Mouse (Mus musculus) adrenal gland, postnatal 25 days (tissue): ENCODE data around the gene Ttc41. TPM values are rescaled to one million over a fixed set of nuclear protein-coding genes. Genes with fewer than 3 reads are reported as not detected.
A peak's percentile ranks its signal among the peaks of the same experiment; 100 is the strongest.
"Not testable (repeated sequence)": the region's sequence is repeated elsewhere in the genome, so short reads cannot be mapped to it uniquely, and the experiment has no call there.

Source experiments
- DNase-seq: peaks from one replicate; pipeline ENCODE4 v3.0.0; 2021; ENCODE audit warnings: mixed read lengths
- long read RNA-seq: library from polyadenylated mRNA; stranded (forward); transcript quantifications from one replicate; pipeline ENCODE4 v2.0.0, GENCODE M21; 2021
- total RNA-seq: library from RNA; stranded (reverse); gene quantifications from 2 replicates; pipeline ENCODE4 v1.2.3, GENCODE M21; 2021

Gene Ttc41
- 3.3 and 3.5 TPM in 2 replicates for total RNA-seq
- long read RNA-seq, full-length matches to known transcripts = 1 of 2 reads
- long read RNA-seq, partial matches to known transcripts = 1 of 2 reads
- long read RNA-seq, other reads (novel, unspliced or antisense) = 0 of 2 reads

- peak; percentile 99 for DNase-seq
Measured at GRCm38 (mm10) chr10:86705318-86705921, at the start of gene Ttc41, which contains the start of gene Hsp90b1. Gene Ttc41 (plus strand): TSS chr10:86705811. Gene Hsp90b1 (minus strand): TSS chr10:86705509.

GRCm38 (mm10) chr10:86670550-86670949 is 35.1 kb upstream of the Ttc41 start:
- DNase-seq = not testable (repeated sequence)

GRCm38 (mm10) chr10:86684797-86685178 is 20.8 kb upstream of the Ttc41 start:
- not testable (repeated sequence) for DNase-seq

- peak; percentile 75 for DNase-seq
Measured at GRCm38 (mm10) chr10:86685179-86686016, 20.2 kb upstream of the Ttc41 start.

GRCm38 (mm10) chr10:86686017-86686360 is 19.6 kb upstream of the Ttc41 start:
- not testable (repeated sequence) for DNase-seq

DNA sequence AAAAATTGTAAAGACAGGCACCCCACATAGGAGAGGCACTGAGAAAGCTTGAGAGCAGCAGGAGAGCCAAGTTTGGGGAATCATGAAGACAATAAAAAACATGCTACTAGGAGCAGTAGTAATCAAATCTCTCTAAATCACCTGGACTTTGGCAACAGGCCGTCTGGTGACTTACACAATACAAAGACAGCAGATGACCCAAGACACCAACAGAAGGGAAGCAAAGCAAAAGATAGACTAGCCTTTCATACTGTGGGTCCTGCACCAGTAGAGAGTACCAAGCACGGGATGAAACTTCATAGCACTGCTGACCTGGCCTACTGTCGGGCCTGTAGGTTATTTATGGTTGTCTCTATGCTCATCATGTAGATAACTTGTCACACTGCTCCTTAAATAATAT is 5.4 kb upstream of the Ttc41 start:
- no peak for DNase-seq

DNA sequence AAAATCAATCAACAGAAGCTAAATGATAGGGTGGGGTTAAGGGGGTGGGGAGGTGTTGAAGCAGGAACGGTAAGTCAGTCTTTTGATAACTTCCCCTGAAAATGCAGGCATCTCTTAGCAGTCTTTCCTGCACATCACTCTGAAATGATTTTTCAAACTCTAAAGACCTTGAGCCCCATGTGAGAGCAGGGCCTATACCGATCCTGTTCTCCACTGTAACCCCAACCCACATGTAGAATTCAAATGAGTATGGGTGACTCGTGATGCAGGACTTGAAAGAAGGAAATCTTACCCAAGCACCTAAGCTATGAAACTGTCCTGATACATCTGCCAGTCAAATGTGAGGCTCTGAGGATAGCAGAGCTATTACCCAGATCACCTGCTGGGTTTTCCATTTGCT is 4.6 kb upstream of the Ttc41 start:
- no peak for DNase-seq

DNA sequence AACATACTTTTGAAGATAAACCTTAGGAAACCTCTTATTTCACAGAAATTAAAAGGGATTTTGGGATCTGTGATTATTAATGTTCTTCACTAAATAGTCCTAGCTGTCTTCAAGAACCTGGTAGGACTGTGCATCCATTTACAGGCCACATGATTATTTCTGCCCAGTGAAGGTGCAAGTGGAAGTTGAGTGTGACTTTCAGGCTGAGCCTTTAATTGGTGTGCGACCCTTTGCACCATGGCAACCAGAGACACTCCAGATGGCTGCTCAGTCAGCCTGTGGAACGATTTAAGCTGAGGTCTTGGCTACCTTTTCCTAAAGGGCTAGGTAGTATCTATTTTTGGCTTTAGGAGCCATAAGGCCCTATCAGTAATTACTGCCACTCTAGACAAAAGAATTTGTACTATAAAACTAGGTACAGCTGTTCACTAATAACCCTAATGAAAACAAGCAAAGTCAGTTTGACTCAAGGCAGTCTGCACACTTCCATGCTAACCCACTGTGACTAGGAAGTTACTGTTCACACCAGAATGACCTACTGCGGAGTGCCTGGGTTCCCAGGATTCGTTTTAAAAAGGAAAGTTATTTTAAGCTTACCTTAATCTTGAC is 3.2 kb upstream of the Ttc41 start:
- no peak for DNase-seq

GRCm38 (mm10) chr10:86703375-86703774 is 2.2 kb upstream of the Ttc41 start:
- DNase-seq = no peak

DNA sequence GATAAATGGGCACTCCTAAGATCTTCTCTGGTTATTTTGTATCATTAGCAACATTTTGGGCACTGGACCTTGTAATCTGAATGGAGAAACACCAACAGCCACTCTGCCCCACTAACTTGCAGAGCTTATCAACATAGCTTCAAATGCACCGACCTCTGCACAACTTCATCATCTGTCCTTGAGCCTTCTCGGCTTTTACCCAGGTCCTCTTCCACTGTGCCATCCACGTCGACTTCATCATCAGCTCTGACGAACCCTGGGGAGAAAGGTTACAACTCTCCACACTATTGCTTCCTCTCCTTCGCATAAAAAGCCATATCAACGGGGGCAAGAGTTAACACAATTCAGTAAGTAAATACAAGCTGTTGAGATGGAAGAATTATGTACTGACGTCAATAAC is 1.5 kb upstream of the Ttc41 start:
- peak; percentile 21 for DNase-seq

- DNase-seq = peak; percentile 25
Measured at GRCm38 (mm10) chr10:86704589-86705191, 921 bp upstream of the Ttc41 start.

- DNase-seq = peak; percentile 66
Measured at GRCm38 (mm10) chr10:86705922-86706752, 526 bp downstream of the Ttc41 start.

DNA sequence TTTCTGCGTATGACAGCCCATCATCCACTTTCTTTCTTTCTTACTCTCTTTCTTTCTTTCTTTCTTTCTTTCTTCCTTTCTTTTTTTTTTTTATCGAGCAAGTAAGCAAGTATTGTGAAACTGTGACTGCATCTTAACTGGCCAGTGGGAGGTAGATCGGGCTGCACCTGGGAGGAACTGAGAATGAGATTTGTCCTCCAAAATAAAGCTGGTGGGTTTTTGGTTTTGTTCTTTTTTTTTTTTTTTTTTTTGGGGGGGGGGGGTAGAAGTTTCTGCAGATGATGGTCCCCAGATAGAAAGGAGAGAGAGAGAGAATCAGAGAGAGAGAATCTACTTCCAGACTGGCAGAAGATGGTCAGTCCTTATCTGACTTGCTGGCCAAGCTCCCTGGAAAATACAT is 1.5 kb downstream of the Ttc41 start:
- DNase-seq = no peak

GRCm38 (mm10) chr10:86712156-86712555 is 6.5 kb downstream of the Ttc41 start:
- DNase-seq = no peak

GRCm38 (mm10) chr10:86727548-86727980 is 22.0 kb downstream of the Ttc41 start:
- peak; percentile 8 for DNase-seq

DNA sequence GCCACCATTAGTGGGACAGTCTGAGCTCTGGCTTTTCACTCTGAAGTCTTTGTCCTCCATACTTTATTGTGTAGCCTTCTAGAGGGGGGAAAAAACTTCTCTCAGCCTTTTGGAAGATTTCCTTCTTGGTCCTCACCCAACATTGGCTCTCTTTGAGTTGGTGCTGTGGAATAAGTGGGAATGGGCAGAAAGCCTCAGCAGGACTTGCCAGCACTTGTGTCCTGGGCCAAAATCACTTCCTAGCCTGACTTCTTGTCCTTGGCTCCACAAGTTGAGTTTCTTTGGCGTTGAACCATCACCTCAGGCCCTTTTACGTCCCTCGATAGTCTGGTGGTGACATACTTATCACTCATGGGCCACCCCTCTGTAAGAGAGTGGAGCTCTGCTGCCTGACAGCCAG is 22.6 kb downstream of the Ttc41 start:
- DNase-seq = no peak

DNA sequence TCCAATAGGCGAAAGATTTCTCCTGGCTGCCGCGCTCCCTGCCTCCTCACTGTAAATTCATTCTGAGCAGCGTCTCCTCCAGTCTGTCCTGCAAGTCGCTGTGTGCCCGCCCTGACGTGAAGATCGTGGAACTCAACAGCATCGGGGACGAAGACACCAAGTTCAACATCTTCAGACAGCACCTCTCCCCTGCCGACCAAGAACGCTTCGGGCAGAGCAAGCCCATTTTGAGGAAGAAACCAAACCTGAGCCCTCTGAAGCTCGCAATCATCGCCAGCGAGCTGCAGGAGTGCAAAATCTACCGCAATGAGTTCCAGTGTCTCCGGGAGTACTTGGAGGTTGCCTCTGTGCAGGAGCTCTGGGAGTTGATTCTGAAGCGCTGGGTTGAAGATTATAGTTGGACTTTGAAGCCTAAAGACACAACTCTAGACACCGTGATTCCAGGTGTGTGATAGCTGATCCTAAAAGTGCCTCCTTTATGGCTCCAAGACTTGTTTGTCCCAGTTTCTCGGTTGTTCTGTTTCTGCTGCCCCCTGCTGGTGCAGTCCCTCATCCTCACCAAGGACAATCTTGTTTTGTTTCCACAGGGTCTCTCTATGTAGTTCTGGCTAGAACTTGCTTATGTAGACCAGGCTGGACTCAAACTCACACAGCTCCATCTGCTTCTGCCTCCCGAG is 25.4 kb downstream of the Ttc41 start:
- peak; percentile 86 for DNase-seq

- no peak for DNase-seq
Measured at GRCm38 (mm10) chr10:86731500-86731863, 25.9 kb downstream of the Ttc41 start.

DNA sequence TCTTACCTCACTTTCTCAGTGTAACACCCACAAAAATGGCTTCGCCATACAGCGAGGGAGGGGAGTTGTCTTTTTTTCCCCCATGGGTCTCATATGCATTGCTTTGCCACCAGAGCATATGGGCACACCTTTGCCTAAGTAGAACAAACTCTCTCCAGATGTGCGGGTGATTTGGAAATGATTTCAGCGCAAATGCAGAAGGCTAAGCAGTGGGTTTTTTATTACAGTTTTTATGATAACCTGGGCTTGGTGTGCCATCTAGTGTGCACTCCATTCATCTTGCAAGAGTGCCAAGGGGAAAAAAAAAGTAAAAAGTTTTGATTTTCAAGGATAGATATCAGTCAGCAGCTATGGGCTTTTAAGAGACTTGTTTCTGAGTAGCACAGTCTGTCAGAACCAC is 29.4 kb downstream of the Ttc41 start:
- no peak for DNase-seq

GRCm38 (mm10) chr10:86742918-86743317 is 37.3 kb downstream of the Ttc41 start:
- no peak for DNase-seq

- DNase-seq = no peak
Measured at GRCm38 (mm10) chr10:86744306-86744705, 38.7 kb downstream of the Ttc41 start.
